Mouse (Mus musculus): ENCODE measurements at regions not wholly inside any gene's neighbourhood (a gene's known extent, or its start where the extent isn't known, plus 50 kb on each side); places are given as distances from the start of the nearest gene placed in this dataset.

- Histone ChIP-seq H3K4me1 (no peaks in the 10 kb centered on the region), H3K9me3 (no peaks in the 10 kb centered on the region), H3K4me2 (no peak overlapping the region), H3K36me3 (no peaks in the 10 kb centered on the region), H3K27ac (replicated peaks) (no peak overlapping the region), H3K9ac (no peak overlapping the region), H3K4me3 (no peak overlapping the region), H3K27me3 (replicated peaks) (peaks cover 97% of the 10 kb centered on the region)
- WGBS: 63% methylated on average over 2 of the region's 2 CpGs
- ATAC-seq (ENCODE audit: extremely low read depth, insufficient number of reproducible peaks, low FRiP score, low TSS enrichment): no peak
Observed at GRCm38 (mm10) chr6:100030522-100030921, 256.8 kb downstream of the Rybp start.

DNA sequence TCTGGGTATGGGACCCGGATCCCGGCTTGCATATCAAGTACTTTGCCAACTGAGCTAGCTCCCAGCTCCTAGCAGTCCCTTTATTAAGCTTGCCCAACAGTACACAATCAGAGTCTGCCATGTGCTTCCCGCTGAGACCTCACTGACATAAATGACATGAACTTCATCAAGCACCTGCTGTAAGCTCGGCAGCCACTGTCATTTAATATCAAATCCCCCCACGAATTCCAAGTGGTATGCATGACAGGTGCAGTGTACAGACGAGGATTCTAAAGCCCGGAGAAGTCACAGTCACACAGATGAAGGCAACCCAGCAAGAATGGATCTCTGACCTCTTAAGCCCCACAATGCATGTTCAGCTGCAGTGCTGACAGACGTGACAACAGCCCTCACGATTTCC lies 257.3 kb downstream of the Rybp start:
- Histone ChIP-seq H3K27me3 (replicated peaks) (peaks cover 97% of the 10 kb centered on the region), H3K27ac (replicated peaks) (no peak overlapping the region), H3K9ac (no peak overlapping the region), H3K4me2 (no peak overlapping the region), H3K36me3 (no peaks in the 10 kb centered on the region), H3K4me1 (no peaks in the 10 kb centered on the region), H3K4me3 (no peak overlapping the region), H3K9me3 (no peaks in the 10 kb centered on the region)
- WGBS: 54% methylated on average over 9 of the region's 9 CpGs
- no peak for ATAC-seq (ENCODE audit: extremely low read depth, insufficient number of reproducible peaks, low FRiP score, low TSS enrichment)

GRCm38 (mm10) chr6:100027524-100027923 lies 259.8 kb downstream of the Rybp start:
- Histone ChIP-seq H3K9ac (no peak overlapping the region), H3K4me1 (no peaks in the 10 kb centered on the region), H3K27me3 (replicated peaks) (peaks cover 84% of the 10 kb centered on the region), H3K36me3 (no peaks in the 10 kb centered on the region), H3K27ac (replicated peaks) (no peak overlapping the region), H3K4me3 (no peak overlapping the region), H3K4me2 (no peak overlapping the region), H3K9me3 (no peaks in the 10 kb centered on the region)
- 46% methylated on average over 5 of the region's 5 CpGs for WGBS
- ATAC-seq (ENCODE audit: extremely low read depth, insufficient number of reproducible peaks, low FRiP score, low TSS enrichment): no peak

GRCm38 (mm10) chr6:100025531-100025951 lies 261.7 kb downstream of the Rybp start:
- 54% methylated on average over 5 of the region's 5 CpGs for WGBS
- Histone ChIP-seq H3K36me3 (no peaks in the 10 kb centered on the region), H3K4me2 (no peak overlapping the region), H3K4me1 (no peaks in the 10 kb centered on the region), H3K9me3 (no peaks in the 10 kb centered on the region), H3K27ac (replicated peaks) (no peak overlapping the region), H3K9ac (no peak overlapping the region), H3K27me3 (replicated peaks) (peaks cover 84% of the 10 kb centered on the region), H3K4me3 (no peak overlapping the region)
- no peak for ATAC-seq (ENCODE audit: extremely low read depth, insufficient number of reproducible peaks, low FRiP score, low TSS enrichment)

- no peaks in the 10 kb centered on the region for H3K4me1 ChIP-seq
- ATAC-seq (ENCODE audit: extremely low read depth, insufficient number of reproducible peaks, low FRiP score, low TSS enrichment): no peak
- H3K4me3 ChIP-seq: no peak overlapping the region
- 87% methylated on average over 7 of the region's 7 CpGs for WGBS
- no peaks in the 10 kb centered on the region for H3K36me3 ChIP-seq
- no peak overlapping the region for H3K9ac ChIP-seq
- H3K27me3 ChIP-seq (replicated peaks): peaks cover 84% of the 10 kb centered on the region
- no peaks in the 10 kb centered on the region for H3K9me3 ChIP-seq
- no peak overlapping the region for H3K4me2 ChIP-seq
- H3K27ac ChIP-seq (replicated peaks): no peak overlapping the region
Observed at GRCm38 (mm10) chr6:100023434-100024095, 263.7 kb downstream of the Rybp start.

DNA sequence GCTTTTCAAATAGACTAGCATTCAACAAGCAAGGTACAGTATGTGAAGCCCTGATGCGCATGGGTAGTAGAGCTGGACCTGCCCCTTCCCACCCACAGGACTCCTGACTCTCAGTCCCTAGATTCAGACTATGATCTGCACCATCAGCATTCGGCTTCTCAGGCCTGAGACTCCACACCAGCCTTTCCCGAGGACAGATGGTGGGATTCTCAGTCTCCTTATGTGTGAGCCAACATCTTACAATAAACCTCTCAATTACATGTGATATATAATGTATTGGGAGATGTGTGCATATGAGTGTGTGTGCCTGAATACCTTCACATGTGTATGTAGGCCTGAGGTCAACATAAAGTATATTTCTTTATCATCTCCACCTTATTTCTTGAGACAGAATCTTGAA lies 268.3 kb downstream of the Rybp start:
- no peak overlapping the region for H3K9ac ChIP-seq
- H3K27me3 ChIP-seq (replicated peaks): peaks cover 85% of the 10 kb centered on the region
- no peak overlapping the region for H3K4me3 ChIP-seq
- ATAC-seq (ENCODE audit: extremely low read depth, insufficient number of reproducible peaks, low FRiP score, low TSS enrichment): no peak
- no peak overlapping the region for H3K4me2 ChIP-seq
- peaks cover 7% of the 10 kb centered on the region for H3K4me1 ChIP-seq
- H3K36me3 ChIP-seq: no peaks in the 10 kb centered on the region
- WGBS: 64% methylated on average over 3 of the region's 3 CpGs
- H3K9me3 ChIP-seq: no peaks in the 10 kb centered on the region
- no peak overlapping the region for H3K27ac ChIP-seq (replicated peaks)

DNA sequence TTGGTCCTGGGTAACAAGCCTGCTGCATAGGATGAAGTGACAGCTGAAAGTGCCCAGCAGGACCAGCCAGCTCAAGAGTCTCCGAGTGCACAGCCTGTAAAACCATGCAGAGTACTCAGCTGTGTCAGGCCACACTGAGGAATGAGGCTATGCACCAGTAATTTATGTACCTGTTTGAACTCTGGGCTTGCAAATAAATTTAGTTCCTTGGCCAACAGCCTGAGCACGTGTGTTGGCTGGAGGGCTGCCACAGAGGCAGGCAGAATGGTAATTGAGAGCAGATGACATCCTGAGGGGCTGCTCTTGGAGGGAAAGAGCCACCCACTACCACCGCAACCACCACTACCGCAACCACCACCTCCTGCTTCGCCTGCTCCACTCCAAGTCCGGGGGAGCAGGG lies 273.3 kb downstream of the Rybp start:
- 27% methylated on average over 6 of the region's 6 CpGs for WGBS
- Histone ChIP-seq H3K4me3 (no peak overlapping the region), H3K27me3 (replicated peaks) (peaks cover 75% of the 10 kb centered on the region), H3K36me3 (no peaks in the 10 kb centered on the region), H3K9me3 (no peaks in the 10 kb centered on the region), H3K4me2 (no peak overlapping the region), H3K4me1 (peaks cover 37% of the 10 kb centered on the region), H3K9ac (no peak overlapping the region; the same call in 1 of the 2 replicates), H3K27ac (replicated peaks) (peak overlapping the region; percentile 36; the same call in 1 of the 2 replicates)
- no peak; the same call in 1 of the 2 replicates for ATAC-seq (ENCODE audit: extremely low read depth, insufficient number of reproducible peaks, low FRiP score, low TSS enrichment)

DNA sequence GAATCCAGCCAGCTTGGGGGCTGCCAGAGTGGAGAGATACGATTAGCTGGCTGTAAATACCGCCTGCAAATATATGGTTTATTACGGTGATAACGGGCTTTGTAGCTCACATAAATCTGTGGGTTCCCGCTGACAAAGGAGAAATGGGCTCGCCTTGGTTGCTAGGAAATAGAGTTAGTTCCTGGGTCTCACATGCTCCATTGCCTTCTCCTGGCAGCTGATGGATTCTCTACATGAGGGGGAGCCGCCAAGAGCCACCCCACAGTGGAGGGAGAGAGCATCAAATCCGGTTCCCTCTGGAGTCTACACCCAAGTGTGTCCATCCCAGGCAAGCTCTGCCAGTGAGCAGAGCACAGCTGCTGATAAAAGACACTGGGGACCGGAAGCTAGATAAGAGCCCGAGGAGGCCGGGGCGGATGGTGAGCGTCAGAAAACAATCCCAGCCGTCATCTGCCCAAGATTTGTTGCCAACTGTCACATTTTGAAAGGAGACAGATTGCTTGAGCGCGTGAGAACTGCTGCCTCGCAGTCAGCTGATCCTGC lies 275.7 kb downstream of the Rybp start:
- peak; percentile 75 for ATAC-seq (ENCODE audit: extremely low read depth, insufficient number of reproducible peaks, low FRiP score, low TSS enrichment)
- Histone ChIP-seq H3K9me3 (no peaks in the 10 kb centered on the region), H3K4me2 (peak overlapping the region; percentile 52), H3K9ac (no peak overlapping the region), H3K27ac (replicated peaks) (peak overlapping the region; percentile 67), H3K4me1 (peaks cover 37% of the 10 kb centered on the region), H3K4me3 (no peak overlapping the region), H3K36me3 (no peaks in the 10 kb centered on the region), H3K27me3 (replicated peaks) (peaks cover 72% of the 10 kb centered on the region)
- 11% methylated on average over 17 of the region's 17 CpGs for WGBS

DNA sequence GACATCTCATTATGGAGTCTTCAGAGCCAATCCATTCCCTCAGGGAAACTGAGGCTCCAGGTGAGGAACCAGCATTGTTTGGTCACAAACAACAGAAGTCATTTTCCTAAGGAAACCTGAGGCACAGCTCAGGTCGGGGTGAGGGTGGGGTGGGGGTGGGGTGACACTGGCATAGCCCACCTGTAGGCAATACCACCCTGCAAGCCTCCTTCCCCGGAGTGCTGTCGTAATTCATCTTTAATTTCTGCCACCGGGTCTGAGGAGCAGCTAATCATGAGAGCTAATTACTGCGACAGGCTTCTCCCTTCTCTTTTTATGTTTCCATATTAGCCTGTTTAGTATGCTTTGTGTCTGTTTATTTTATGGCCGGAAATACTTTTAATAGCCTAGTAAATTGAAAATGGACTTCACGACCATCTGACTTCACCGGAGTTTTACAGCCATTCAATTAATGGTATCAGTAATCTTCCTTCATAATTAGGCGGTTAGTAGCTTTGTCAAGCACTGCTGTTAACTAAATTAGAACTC lies 276.3 kb downstream of the Rybp start:
- Histone ChIP-seq H3K9ac (no peak overlapping the region), H3K4me1 (peaks cover 37% of the 10 kb centered on the region), H3K9me3 (no peaks in the 10 kb centered on the region), H3K27me3 (replicated peaks) (peaks cover 74% of the 10 kb centered on the region), H3K36me3 (no peaks in the 10 kb centered on the region), H3K4me3 (no peak overlapping the region), H3K4me2 (peak overlapping the region; percentile 52), H3K27ac (replicated peaks) (peak overlapping the region; percentile 67)
- 62% methylated on average over 9 of the region's 9 CpGs for WGBS
- no peak for ATAC-seq (ENCODE audit: extremely low read depth, insufficient number of reproducible peaks, low FRiP score, low TSS enrichment)

DNA sequence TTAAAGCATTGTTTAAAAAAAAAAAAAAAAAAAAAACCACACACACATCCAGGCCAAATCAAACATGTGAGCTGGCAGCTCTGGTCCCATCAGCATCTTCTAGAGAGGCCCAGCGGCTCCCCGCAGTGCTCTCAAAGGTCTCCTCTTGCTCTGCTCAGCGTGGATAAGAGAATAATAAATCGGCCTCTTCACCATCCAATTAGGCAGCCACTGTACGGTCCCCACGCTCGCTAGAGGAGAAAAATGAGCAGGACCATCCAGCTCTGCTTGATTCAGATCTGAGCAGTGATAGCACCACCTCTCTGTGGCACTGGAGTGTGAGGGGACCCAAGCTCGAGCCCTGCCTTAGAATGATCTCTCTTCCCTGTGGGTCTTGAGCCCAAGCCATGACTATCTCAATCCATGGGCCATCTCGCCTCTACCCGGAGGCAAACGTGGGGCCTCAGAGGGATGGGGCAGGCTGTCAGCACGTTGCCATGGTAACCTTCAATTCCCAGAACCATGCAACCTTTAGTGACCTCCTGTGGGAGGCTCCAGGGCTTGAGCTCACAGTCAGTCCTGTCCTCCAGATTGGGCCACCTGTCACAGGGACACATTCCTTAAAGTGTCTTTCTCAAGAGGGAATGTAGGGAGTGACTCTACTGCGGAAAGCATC lies 273.6 kb upstream of the Prok2 start:
- WGBS: 65% methylated on average over 13 of the region's 13 CpGs
- Histone ChIP-seq H3K4me2 (no peak overlapping the region), H3K36me3 (no peaks in the 10 kb centered on the region), H3K27ac (replicated peaks) (no peak overlapping the region), H3K27me3 (replicated peaks) (peaks cover 97% of the 10 kb centered on the region), H3K9ac (no peak overlapping the region), H3K9me3 (no peaks in the 10 kb centered on the region), H3K4me3 (no peak overlapping the region), H3K4me1 (peaks cover 16% of the 10 kb centered on the region; the same call in 1 of the 2 replicates)
- no peak for ATAC-seq (ENCODE audit: extremely low read depth, insufficient number of reproducible peaks, low FRiP score, low TSS enrichment)

- Histone ChIP-seq H3K27ac (replicated peaks) (no peak overlapping the region), H3K36me3 (no peaks in the 10 kb centered on the region), H3K9me3 (no peaks in the 10 kb centered on the region), H3K9ac (no peak overlapping the region), H3K4me2 (no peak overlapping the region), H3K27me3 (replicated peaks) (peaks cover 66% of the 10 kb centered on the region), H3K4me1 (peaks cover 47% of the 10 kb centered on the region), H3K4me3 (no peak overlapping the region)
- ATAC-seq (ENCODE audit: extremely low read depth, insufficient number of reproducible peaks, low FRiP score, low TSS enrichment): no peak
- WGBS: 55% methylated on average over 15 of the region's 15 CpGs
Observed at GRCm38 (mm10) chr6:99995970-99996956, 270.1 kb upstream of the Prok2 start.

Measured in heart, embryonic 13.5 days (tissue).